Mouse (Mus musculus) small intestine, adult 2 months (tissue): ENCODE results near the gene Armh1. TPM values are rescaled to one million over a fixed set of nuclear protein-coding genes. Genes with fewer than 3 reads are reported as not detected.

Experiments used
- H3K27ac ChIP-seq: fragments of 200-500 bp; 2 replicates; pipeline ENCODE4 v1.5.1; 2012; ENCODE audit warnings: low read depth, low read length, control low read depth, inconsistent platforms; ENCODE audit not compliant: insufficient read depth
- H3K27me3 ChIP-seq: fragments of 200-500 bp; 2 replicates; pipeline ENCODE4 v1.6.1; 2012; ENCODE audit warnings: mild to moderate bottlenecking, moderate library complexity, low read length, inconsistent platforms; ENCODE audit not compliant: control insufficient read depth, insufficient read depth
- H3K36me3 ChIP-seq: fragments of 200-500 bp; 2 replicates; pipeline ENCODE4 v1.6.1; 2012; ENCODE audit warnings: mild to moderate bottlenecking, low read length, control low read depth, inconsistent platforms; ENCODE audit not compliant: control insufficient read depth, insufficient read depth
- H3K4me1 ChIP-seq: fragments of 200-500 bp; 2 replicates; pipeline ENCODE4 v1.6.1; 2012; ENCODE audit warnings: low read length, inconsistent platforms, mixed read lengths; ENCODE audit not compliant: control insufficient read depth, insufficient read depth, insufficient read length
- H3K4me3 ChIP-seq: fragments of 200-500 bp; 2 replicates; pipeline ENCODE4 v1.5.1; 2012; ENCODE audit warnings: low read depth, mild to moderate bottlenecking, control low read depth, inconsistent platforms, low read length, moderate library complexity
- CTCF ChIP-seq: fragments of 200-500 bp; IDR thresholded peaks from 2 replicates; pipeline ENCODE4 v1.5.1; 2012; ENCODE audit warnings: low read depth, mild to moderate bottlenecking, control low read depth, inconsistent platforms, low read length, moderate library complexity, mixed read lengths; ENCODE audit not compliant: insufficient replicate concordance, insufficient read length; ENCODE audit errors: extremely low read depth
- POLR2A ChIP-seq: fragments of 200-500 bp; IDR thresholded peaks from 2 replicates; pipeline ENCODE4 v1.6.1; 2012; ENCODE audit warnings: low read depth, mild to moderate bottlenecking, control low read depth, inconsistent platforms, low read length, moderate library complexity
- WGBS: fragments of 180-500 bp; shearing (Covaris S2); methylation state at CpG from one replicate; pipeline ENCODE4 v1.1.7; 2018; 5-methylcytosine and 5-hydroxymethylcytosine counted together
- polyA plus RNA-seq: library from polyadenylated mRNA; depleted of rRNA; stranded (reverse); fragments of >200 nt; gene quantifications from 2 replicates; pipeline ENCODE4 v1.2.3, GENCODE M21; 2012

The Armh1 gene
- polyA plus RNA-seq, 1 experiment: not detected

GRCm38 (mm10) chr4:117253218-117254016, 1.5 kb upstream of the Armh1 start:
- no peak overlapping the region for H3K27ac ChIP-seq
- H3K27me3 ChIP-seq: no peaks in the 10 kb centered on the region
- H3K4me1 ChIP-seq: peaks cover 2% of the 10 kb centered on the region; the same call in 1 of the 2 replicates
- no peaks in the 10 kb centered on the region for H3K36me3 ChIP-seq
- 62% methylated on average over 12 of the region's 12 CpGs for WGBS
- no peak for TF ChIP-seq CTCF
- TF ChIP-seq POLR2A: no peak
- no peak overlapping the region for H3K4me3 ChIP-seq

GRCm38 (mm10) chr4:117252755-117253154, 830 bp upstream of the Armh1 start:
- no peak for TF ChIP-seq POLR2A
- TF ChIP-seq CTCF: no peak
- Histone ChIP-seq H3K36me3 (no peaks in the 10 kb centered on the region), H3K27ac (no peak overlapping the region), H3K4me3 (no peak overlapping the region), H3K4me1 (peaks cover 2% of the 10 kb centered on the region; the same call in 1 of the 2 replicates), H3K27me3 (no peaks in the 10 kb centered on the region)
- WGBS: 88% methylated on average over 5 of the region's 5 CpGs

DNA sequence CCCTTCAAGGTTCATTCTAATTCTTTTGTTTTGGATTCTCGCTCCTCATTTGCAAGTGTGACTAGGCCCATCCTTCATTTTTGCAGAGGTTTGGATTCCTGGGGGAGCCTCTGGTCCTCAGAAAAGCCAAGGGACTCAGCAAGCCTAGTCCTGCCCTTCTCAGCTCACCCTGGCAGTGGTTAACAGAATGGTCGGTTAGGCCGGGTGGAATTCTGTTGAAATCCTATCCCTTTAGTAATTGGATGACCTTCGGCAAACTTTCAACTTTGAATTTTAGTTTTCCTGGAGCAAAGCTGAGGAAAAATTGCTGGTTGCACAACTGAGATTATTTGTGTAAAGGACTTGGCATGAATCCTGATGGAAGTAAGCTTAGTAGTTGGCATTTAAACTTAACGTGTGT, 426 bp upstream of the Armh1 start:
- Histone ChIP-seq H3K4me3 (peak overlapping the region; percentile 77), H3K27ac (no peak overlapping the region)

GRCm38 (mm10) chr4:117250982-117251381, 943 bp downstream of the Armh1 start:
- no peaks in the 10 kb centered on the region for H3K27me3 ChIP-seq
- H3K36me3 ChIP-seq: no peaks in the 10 kb centered on the region
- TF ChIP-seq CTCF: no peak
- no peak for TF ChIP-seq POLR2A
- H3K27ac ChIP-seq: no peak overlapping the region
- H3K4me1 ChIP-seq: peaks cover 12% of the 10 kb centered on the region; the same call in 1 of the 2 replicates
- no peak overlapping the region for H3K4me3 ChIP-seq
- 83% methylated on average over 1 of the region's 1 CpGs for WGBS

More for the DNA sequence above, 426 bp upstream of the Armh1 start:
- peaks cover 4% of the 10 kb centered on the region; the same call in 1 of the 2 replicates for H3K4me1 ChIP-seq
- no peaks in the 10 kb centered on the region for H3K36me3 ChIP-seq
- WGBS: 24% methylated on average over 5 of the region's 5 CpGs
- no peaks in the 10 kb centered on the region for H3K27me3 ChIP-seq
- TF ChIP-seq CTCF (no peak), POLR2A (no peak)

GRCm38 (mm10) chr4:117240867-117241266, 11.1 kb downstream of the Armh1 start:
- no peak for TF ChIP-seq CTCF
- no peak for TF ChIP-seq POLR2A
- H3K27me3 ChIP-seq: no peaks in the 10 kb centered on the region
- no peaks in the 10 kb centered on the region for H3K36me3 ChIP-seq
- 50% methylated on average over 6 of the region's 6 CpGs for WGBS
- no peaks in the 10 kb centered on the region for H3K4me1 ChIP-seq
- no peak overlapping the region for H3K27ac ChIP-seq
- H3K4me3 ChIP-seq: no peak overlapping the region

DNA sequence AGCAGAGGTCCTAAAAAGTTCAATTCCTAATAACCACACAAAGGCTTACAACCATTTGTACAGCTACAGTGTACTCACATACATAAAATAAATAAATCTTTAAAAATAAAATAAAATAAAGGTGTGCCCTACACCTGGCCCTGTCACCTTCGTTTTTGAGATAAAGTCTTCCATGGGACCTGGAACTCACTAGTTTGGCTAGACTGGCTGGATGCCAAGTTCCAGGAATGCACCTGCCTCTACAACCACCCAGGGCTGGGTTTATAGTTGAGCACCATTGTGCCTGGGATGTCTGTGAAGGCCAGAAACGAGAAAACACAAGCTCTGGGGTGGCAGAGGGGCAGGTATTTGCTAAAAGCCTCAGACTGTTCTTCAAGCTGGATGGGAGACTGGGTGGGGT, 12.8 kb downstream of the Armh1 start:
- H3K4me3 ChIP-seq: no peak overlapping the region
- no peaks in the 10 kb centered on the region for H3K4me1 ChIP-seq
- no peaks in the 10 kb centered on the region for H3K27me3 ChIP-seq
- TF ChIP-seq POLR2A (no peak), CTCF (no peak)
- 9% methylated on average over 2 of the region's 2 CpGs for WGBS
- H3K27ac ChIP-seq: no peak overlapping the region
- H3K36me3 ChIP-seq: no peaks in the 10 kb centered on the region

GRCm38 (mm10) chr4:117235822-117236221, 16.1 kb downstream of the Armh1 start:
- no peaks in the 10 kb centered on the region for H3K27me3 ChIP-seq
- WGBS: 75% methylated on average over 4 of the region's 4 CpGs
- no peak overlapping the region for H3K27ac ChIP-seq
- TF ChIP-seq CTCF: no peak
- TF ChIP-seq POLR2A: no peak
- H3K4me3 ChIP-seq: no peak overlapping the region
- no peaks in the 10 kb centered on the region for H3K36me3 ChIP-seq
- peaks cover 5% of the 10 kb centered on the region; the same call in 1 of the 2 replicates for H3K4me1 ChIP-seq
